Mouse (Mus musculus): ENCODE data around the gene Slc43a2. TPM values are rescaled to one million over a fixed set of nuclear protein-coding genes. Genes with fewer than 3 reads are reported as not detected.

The Slc43a2 gene
- 202 and 231 TPM in 2 replicates for polyA plus RNA-seq (2012; ENCODE audit: insufficient read depth, insufficient read length, missing spikeins)

DNA sequence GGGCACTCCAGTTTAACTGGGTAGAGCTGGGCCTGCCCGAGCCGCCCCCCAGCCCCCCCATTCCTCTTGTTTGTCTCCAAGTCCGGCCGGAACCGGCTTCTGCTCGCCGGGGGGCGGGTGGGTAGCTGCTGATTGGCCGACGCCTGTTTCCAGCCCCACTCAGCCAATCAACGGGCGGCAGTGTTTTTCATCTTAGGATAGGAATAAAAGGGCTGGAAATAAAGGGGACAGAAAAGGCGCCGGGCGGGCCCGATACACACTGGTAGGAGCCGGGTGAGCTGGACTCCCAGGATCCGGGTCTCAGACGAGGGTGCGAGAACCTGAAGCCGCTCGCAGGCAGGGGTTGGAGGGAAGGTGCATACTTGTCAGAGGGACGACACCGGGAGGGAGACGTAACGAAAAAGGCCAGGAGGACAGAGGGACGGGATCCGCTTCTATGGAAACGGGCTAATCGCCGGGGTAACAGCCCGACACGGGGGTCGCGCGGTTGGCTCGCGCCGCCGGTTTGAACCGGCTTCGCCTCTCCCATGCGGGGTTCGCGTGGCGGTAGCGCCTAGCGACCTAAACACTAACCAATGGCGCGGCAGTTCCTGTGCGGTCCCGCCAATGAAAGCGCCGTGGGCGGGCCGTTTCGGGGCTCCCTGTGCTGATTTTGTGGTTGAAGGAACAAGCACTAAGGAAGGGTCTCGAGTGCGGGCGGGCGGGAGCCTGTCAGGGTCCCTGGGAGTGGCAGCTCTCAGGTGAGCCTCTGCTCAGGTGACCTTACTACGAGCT lies at the start of gene Slc43a2:
TSS of gene Slc43a2 (plus strand) at position 226 of the 774 bp plus-strand sequence.
- TF ChIP-seq CTCF (IDR thresholded peaks at IDR 0.05; ENCODE audit: low read depth, low read length) = no peak
- peak; percentile 91 for TF ChIP-seq POLR2A (IDR thresholded peaks at IDR 0.05; ENCODE audit: borderline replicate concordance, low read depth, low read length)
- Histone ChIP-seq H3K4me1 (ENCODE audit: control insufficient read depth, insufficient read depth, low read length) (peaks cover 18% of the 10 kb centered on the region), H3K4me3 (ENCODE audit: insufficient read depth, low read length) (peak within 1 kb of the TSS; percentile 95), H3K27ac (ENCODE audit: insufficient read depth, low read depth, low read length) (peak within 1 kb of the TSS; percentile 96)

DNA sequence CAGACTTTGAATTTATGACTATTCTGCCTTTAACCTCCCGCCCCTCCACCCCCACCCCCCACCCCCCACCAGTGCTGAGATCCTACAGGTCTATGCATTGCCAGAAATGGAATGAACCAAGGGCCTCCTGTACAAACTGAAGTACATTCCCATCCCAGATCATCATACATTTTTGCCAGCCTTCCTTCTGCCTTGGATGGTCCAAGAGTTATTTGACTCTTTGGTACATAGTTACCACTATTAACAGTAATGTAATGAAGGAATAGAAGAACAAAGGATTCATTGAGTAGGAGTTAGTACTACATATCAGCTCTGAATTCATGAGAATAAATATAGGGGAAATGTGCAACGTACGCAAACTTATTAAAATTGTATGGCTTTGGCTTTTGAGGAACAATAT lies 45.3 kb upstream of the Slc43a2 start:
- Histone ChIP-seq H3K27ac (ENCODE audit: insufficient read depth, low read depth, low read length) (no peak overlapping the region), H3K4me1 (ENCODE audit: control insufficient read depth, insufficient read depth, low read length) (peaks cover 4% of the 10 kb centered on the region), H3K4me3 (ENCODE audit: insufficient read depth, low read length) (no peak overlapping the region)
- TF ChIP-seq POLR2A (IDR thresholded peaks at IDR 0.05; ENCODE audit: borderline replicate concordance, low read depth, low read length) (no peak), CTCF (IDR thresholded peaks at IDR 0.05; ENCODE audit: low read depth, low read length) (no peak)

DNA sequence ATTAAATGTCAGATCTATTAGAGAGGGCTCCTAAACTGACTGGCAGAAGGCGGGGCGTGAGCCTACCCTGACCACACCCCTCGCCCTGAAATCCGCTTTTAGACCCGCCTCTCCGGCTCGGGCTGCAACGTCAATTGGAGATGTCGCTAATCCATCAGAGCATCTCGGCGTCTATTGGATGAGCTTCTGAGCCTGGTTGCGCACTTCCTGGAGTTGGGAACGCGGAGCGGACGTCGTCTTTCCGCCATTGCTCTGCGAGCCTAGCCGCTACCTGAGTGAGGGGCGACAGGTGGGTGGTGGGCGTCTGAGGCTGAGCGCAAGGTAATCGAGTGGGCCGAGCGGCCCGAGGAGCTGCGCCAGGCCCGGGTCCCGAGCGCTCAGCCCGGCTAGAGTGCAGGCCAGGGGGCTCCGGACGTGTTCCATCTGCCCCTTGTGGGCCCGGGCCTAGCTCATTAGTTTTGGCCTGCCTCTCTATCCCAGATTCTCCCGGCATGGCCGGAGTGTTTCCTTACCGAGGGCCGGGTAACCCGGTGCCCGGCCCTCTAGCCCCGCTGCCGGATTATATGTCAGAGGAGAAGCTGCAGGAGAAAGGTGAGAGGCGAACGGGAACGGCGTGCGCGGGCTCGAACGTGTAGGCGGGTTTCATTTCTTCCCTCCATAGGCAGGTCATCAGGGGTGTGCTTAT lies 44.8 kb upstream of the Slc43a2 start, which contains the start of gene Prpf8:
TSS of gene Prpf8 (plus strand) at position 216 of the 685 bp plus-strand sequence.
- peak within 1 kb of the TSS; percentile 92 for H3K4me3 ChIP-seq (ENCODE audit: insufficient read depth, low read length)
- peaks cover 4% of the 10 kb centered on the region for H3K4me1 ChIP-seq (ENCODE audit: control insufficient read depth, insufficient read depth, low read length)
- 0 out of 2 replicates have a peak, but pooled peaks have one; percentile 28 for TF ChIP-seq POLR2A (IDR thresholded peaks at IDR 0.05; ENCODE audit: borderline replicate concordance, low read depth, low read length)
- 0 out of 2 replicates have a peak, but pooled peaks have one; percentile 9 for TF ChIP-seq CTCF (IDR thresholded peaks at IDR 0.05; ENCODE audit: low read depth, low read length)
- H3K27ac ChIP-seq (ENCODE audit: insufficient read depth, low read depth, low read length) = peak within 1 kb of the TSS; percentile 62

DNA sequence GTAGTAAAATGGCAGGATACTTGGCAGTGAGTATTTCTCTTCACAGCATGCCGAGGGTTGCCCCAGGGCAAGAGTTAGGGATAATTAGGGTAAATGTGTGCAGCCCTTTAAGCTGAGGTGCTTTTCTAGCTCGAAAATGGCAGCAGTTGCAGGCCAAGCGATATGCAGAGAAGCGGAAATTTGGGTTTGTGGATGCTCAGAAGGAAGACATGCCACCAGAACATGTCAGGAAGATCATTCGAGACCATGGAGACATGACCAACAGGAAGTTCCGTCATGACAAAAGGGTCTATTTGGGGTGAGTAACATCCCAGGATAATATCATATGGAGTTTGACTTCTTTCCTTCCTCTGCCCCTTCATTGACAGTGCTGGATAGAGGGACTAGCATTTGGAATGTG lies 44.0 kb upstream of the Slc43a2 start:
- H3K4me3 ChIP-seq (ENCODE audit: insufficient read depth, low read length) = peak overlapping the region; percentile 92
- no peak for TF ChIP-seq POLR2A (IDR thresholded peaks at IDR 0.05; ENCODE audit: borderline replicate concordance, low read depth, low read length)
- TF ChIP-seq CTCF (IDR thresholded peaks at IDR 0.05; ENCODE audit: low read depth, low read length) = no peak
- H3K27ac ChIP-seq (ENCODE audit: insufficient read depth, low read depth, low read length) = peak overlapping the region; percentile 62
- H3K4me1 ChIP-seq (ENCODE audit: control insufficient read depth, insufficient read depth, low read length) = peaks cover 4% of the 10 kb centered on the region

DNA sequence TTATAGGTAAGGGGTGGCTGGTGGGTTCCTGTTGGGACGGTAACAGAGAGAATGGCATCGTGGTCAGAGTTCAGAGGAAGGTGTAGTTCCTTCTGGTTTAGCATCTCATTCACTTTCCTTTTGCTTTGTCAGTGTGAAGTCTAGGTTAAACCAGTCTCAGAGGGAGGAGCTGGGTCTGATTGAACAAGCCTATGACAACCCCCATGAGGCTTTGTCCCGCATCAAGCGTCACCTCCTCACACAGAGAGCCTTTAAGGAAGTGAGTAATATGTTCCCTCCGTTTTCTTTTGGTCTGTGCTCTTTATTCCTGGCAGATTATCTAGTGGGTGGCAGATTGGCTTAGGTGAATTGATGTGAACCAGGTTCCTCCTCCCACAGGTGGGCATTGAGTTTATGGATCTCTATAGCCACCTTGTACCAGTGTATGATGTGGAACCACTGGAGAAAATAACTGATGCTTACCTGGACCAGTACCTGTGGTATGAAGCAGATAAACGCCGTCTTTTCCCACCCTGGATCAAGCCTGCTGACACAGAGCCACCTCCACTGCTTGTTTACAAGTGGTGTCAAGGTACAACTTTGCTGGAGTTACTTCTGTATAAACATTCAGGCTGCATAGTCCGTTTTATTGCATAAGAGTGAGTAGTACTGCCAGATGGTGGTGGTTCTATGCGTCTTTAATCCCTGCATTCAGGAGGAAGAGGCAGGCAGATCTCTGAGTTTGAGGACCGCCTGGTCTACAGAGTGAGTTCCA lies 37.0 kb upstream of the Slc43a2 start:
- TF ChIP-seq POLR2A (IDR thresholded peaks at IDR 0.05; ENCODE audit: borderline replicate concordance, low read depth, low read length) (no peak), CTCF (IDR thresholded peaks at IDR 0.05; ENCODE audit: low read depth, low read length) (no peak)
- H3K27ac ChIP-seq (ENCODE audit: insufficient read depth, low read depth, low read length) = no peak overlapping the region
- no peak overlapping the region for H3K4me3 ChIP-seq (ENCODE audit: insufficient read depth, low read length)
- no peaks in the 10 kb centered on the region for H3K4me1 ChIP-seq (ENCODE audit: control insufficient read depth, insufficient read depth, low read length)

DNA sequence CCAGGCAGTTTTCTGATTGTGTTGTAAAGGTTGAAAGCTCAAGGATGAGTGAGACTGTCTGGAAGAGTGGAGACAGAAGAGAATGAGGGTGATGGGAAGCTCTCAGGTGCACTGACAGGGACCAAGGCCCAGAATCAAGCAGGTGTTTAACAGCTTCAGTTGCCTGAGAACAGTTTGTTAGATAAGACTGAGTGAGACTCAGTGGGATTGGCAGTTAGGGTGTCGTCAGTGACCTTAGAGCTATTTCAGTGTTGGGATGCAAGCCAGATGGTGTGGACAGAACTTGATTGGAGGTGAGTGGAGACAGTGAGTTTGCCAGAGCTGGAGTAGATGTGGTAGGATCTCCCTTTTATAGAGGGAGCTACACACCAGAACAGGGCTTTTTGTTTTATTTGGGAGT lies 33.4 kb upstream of the Slc43a2 start:
- H3K4me3 ChIP-seq (ENCODE audit: insufficient read depth, low read length) = no peak overlapping the region
- TF ChIP-seq POLR2A (IDR thresholded peaks at IDR 0.05; ENCODE audit: borderline replicate concordance, low read depth, low read length) (no peak), CTCF (IDR thresholded peaks at IDR 0.05; ENCODE audit: low read depth, low read length) (no peak)
- H3K27ac ChIP-seq (ENCODE audit: insufficient read depth, low read depth, low read length) = no peak overlapping the region
- no peaks in the 10 kb centered on the region for H3K4me1 ChIP-seq (ENCODE audit: control insufficient read depth, insufficient read depth, low read length)

DNA sequence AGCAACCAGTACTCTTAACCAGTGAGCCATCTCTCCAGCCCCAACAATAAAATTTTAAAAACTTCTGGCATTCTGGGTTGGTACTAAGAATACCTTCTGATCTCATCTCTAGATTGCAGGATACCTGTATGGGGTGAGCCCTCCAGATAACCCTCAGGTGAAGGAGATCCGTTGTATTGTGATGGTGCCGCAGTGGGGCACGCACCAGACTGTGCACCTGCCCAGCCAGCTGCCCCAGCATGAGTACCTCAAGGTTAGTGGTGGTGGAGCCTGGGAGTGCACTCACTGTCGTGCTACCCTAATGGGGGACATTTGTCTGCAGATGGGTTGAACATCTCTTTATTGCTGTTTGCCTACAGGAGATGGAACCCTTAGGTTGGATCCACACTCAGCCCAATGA lies 23.3 kb upstream of the Slc43a2 start:
- Histone ChIP-seq H3K27ac (ENCODE audit: insufficient read depth, low read depth, low read length) (no peak overlapping the region), H3K4me1 (ENCODE audit: control insufficient read depth, insufficient read depth, low read length) (peaks cover 15% of the 10 kb centered on the region), H3K4me3 (ENCODE audit: insufficient read depth, low read length) (no peak overlapping the region)
- TF ChIP-seq CTCF (IDR thresholded peaks at IDR 0.05; ENCODE audit: low read depth, low read length) (no peak), POLR2A (IDR thresholded peaks at IDR 0.05; ENCODE audit: borderline replicate concordance, low read depth, low read length) (no peak)

DNA sequence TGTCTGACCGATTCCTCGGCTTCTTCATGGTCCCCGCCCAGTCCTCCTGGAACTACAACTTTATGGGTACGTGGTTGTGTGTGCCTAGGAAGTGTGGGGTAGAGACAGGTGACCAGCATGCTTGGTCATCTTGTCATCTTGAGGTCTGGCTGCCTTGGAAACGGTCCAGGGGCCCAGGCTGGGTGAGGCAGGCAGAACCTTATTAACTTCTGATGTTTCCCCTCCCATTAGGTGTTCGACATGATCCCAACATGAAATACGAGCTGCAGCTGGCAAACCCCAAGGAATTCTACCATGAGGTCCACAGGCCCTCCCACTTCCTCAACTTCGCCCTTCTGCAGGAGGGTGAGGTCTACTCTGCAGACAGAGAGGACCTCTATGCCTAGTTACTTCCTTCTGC lies 22.6 kb upstream of the Slc43a2 start:
- 0 out of 2 replicates have a peak overlapping the region, but pooled peaks have one; percentile 0 for H3K27ac ChIP-seq (ENCODE audit: insufficient read depth, low read depth, low read length)
- peaks cover 15% of the 10 kb centered on the region for H3K4me1 ChIP-seq (ENCODE audit: control insufficient read depth, insufficient read depth, low read length)
- TF ChIP-seq POLR2A (IDR thresholded peaks at IDR 0.05; ENCODE audit: borderline replicate concordance, low read depth, low read length) (no peak), CTCF (IDR thresholded peaks at IDR 0.05; ENCODE audit: low read depth, low read length) (no peak)
- no peak overlapping the region for H3K4me3 ChIP-seq (ENCODE audit: insufficient read depth, low read length)

Data from bone marrow macrophage, adult 2 months (primary cell).